Mouse (Mus musculus): ENCODE measurements around the gene Rps2. TPM values are rescaled to one million over a fixed set of nuclear protein-coding genes. Genes with fewer than 3 reads are reported as not detected.

Gene Rps2
- 3,623 and 3,713 TPM in 2 replicates for polyA plus RNA-seq (2012; rRNA removed; ENCODE audit: low replicate concordance)

GRCm38 (mm10) chr17:24717943-24718342 lies at the start of gene Rps2, which contains the start of gene Rnf151:
Gene Rps2 (plus strand): TSS chr17:24718116.
Gene Rnf151 (minus strand): TSS chr17:24718063.

GRCm38 (mm10) chr17:24669545-24670245 lies 48.2 kb upstream of the Rps2 start, which contains the start of gene Zfp598:
Gene Zfp598 (plus strand): TSS chr17:24669687.

GRCm38 (mm10) chr17:24689251-24690081 lies 28.4 kb upstream of the Rps2 start, which contains the start of gene Syngr3:
Gene Syngr3 (minus strand): TSS chr17:24689955.

GRCm38 (mm10) chr17:24696011-24696697 lies 21.8 kb upstream of the Rps2 start, which contains the start of the genes Gfer and Noxo1:
Gene Gfer (minus strand): TSS chr17:24696156.
Gene Noxo1 (plus strand): TSS chr17:24696234.

GRCm38 (mm10) chr17:24706982-24707800 lies 10.7 kb upstream of the Rps2 start, which contains the start of gene Tbl3:
Gene Tbl3 (minus strand): TSS chr17:24707660.

GRCm38 (mm10) chr17:24724184-24724583 lies 6.3 kb downstream of the Rps2 start, which contains the start of gene Ndufb10:
Gene Ndufb10 (minus strand): TSS chr17:24724478.

GRCm38 (mm10) chr17:24727618-24728017 lies 9.7 kb downstream of the Rps2 start, which contains the start of gene Rpl3l:
Gene Rpl3l (plus strand): TSS chr17:24727820.

GRCm38 (mm10) chr17:24736330-24737051 lies 18.6 kb downstream of the Rps2 start, which contains the start of gene Msrb1:
Gene Msrb1 (plus strand): TSS chr17:24736642.

GRCm38 (mm10) chr17:24752415-24753394 lies 34.8 kb downstream of the Rps2 start, which contains the start of gene Hs3st6:
Gene Hs3st6 (plus strand): TSS chr17:24752988.

Other genes with a start within 250 kb of the Rps2 start
- gene E4f1, start 247.8 kb upstream of the Rps2 start, polyA plus RNA-seq (2012; rRNA removed; ENCODE audit: low replicate concordance) = 84.4 and 102 TPM in 2 replicates
- gene Pgp, start 247.7 kb upstream of the Rps2 start, polyA plus RNA-seq (2012; rRNA removed; ENCODE audit: low replicate concordance) = 58.4 and 88.6 TPM in 2 replicates
- gene Bricd5, start 244.2 kb upstream of the Rps2 start, polyA plus RNA-seq (2012; rRNA removed; ENCODE audit: low replicate concordance) = 2.1 and 3.1 TPM in 2 replicates
- gene Mlst8, start 239.0 kb upstream of the Rps2 start, polyA plus RNA-seq (2012; rRNA removed; ENCODE audit: low replicate concordance) = 36.1 and 68.2 TPM in 2 replicates
- 1.3 and 1.4 TPM in 2 replicates for gene Caskin1, start 229.5 kb upstream of the Rps2 start, polyA plus RNA-seq (2012; rRNA removed; ENCODE audit: low replicate concordance)
- gene Traf7, start 190.2 kb upstream of the Rps2 start, polyA plus RNA-seq (2012; rRNA removed; ENCODE audit: low replicate concordance) = 207 and 225 TPM in 2 replicates
- 1.3 and 1.8 TPM in 2 replicates for gene Rab26, start 183.9 kb upstream of the Rps2 start, polyA plus RNA-seq (2012; rRNA removed; ENCODE audit: low replicate concordance)
- 78.7 and 102 TPM in 2 replicates for gene Pkd1, start 168.3 kb upstream of the Rps2 start, polyA plus RNA-seq (2012; rRNA removed; ENCODE audit: low replicate concordance)
- 176 and 242 TPM in 2 replicates for gene Tsc2, start 85.5 kb upstream of the Rps2 start, polyA plus RNA-seq (2012; rRNA removed; ENCODE audit: low replicate concordance)
- 11.9 and 14.0 TPM in 2 replicates for gene Nthl1, start 85.4 kb upstream of the Rps2 start, polyA plus RNA-seq (2012; rRNA removed; ENCODE audit: low replicate concordance)
- 101 and 134 TPM in 2 replicates for gene Slc9a3r2, start 67.8 kb upstream of the Rps2 start, polyA plus RNA-seq (2012; rRNA removed; ENCODE audit: low replicate concordance)
- gene Npw, start 59.7 kb upstream of the Rps2 start, polyA plus RNA-seq (2012; rRNA removed; ENCODE audit: low replicate concordance) = 1.4 TPM in 2 replicates
- 81.2 and 105 TPM in 2 replicates for gene Zfp598, start 48.4 kb upstream of the Rps2 start, polyA plus RNA-seq (2012; rRNA removed; ENCODE audit: low replicate concordance)
- 0.53 and 0.68 TPM in 2 replicates for gene Syngr3, start 28.2 kb upstream of the Rps2 start, polyA plus RNA-seq (2012; rRNA removed; ENCODE audit: low replicate concordance)
- 19.5 and 47.8 TPM in 2 replicates for gene Gfer, start 22.0 kb upstream of the Rps2 start, polyA plus RNA-seq (2012; rRNA removed; ENCODE audit: low replicate concordance)
- 15.3 and 20.5 TPM in 2 replicates for gene Noxo1, start 21.9 kb upstream of the Rps2 start, polyA plus RNA-seq (2012; rRNA removed; ENCODE audit: low replicate concordance)
- 68.7 and 69.0 TPM in 2 replicates for gene Tbl3, start 10.5 kb upstream of the Rps2 start, polyA plus RNA-seq (2012; rRNA removed; ENCODE audit: low replicate concordance)
- 0.29 and 0.32 TPM in 2 replicates for gene Rnf151, start 53 bp upstream of the Rps2 start, polyA plus RNA-seq (2012; rRNA removed; ENCODE audit: low replicate concordance)
- 314 and 333 TPM in 2 replicates for gene Ndufb10, start 6.4 kb downstream of the Rps2 start, polyA plus RNA-seq (2012; rRNA removed; ENCODE audit: low replicate concordance)
- gene Rpl3l, start 9.7 kb downstream of the Rps2 start, polyA plus RNA-seq (2012; rRNA removed; ENCODE audit: low replicate concordance) = 0.10 and 83.4 TPM in 2 replicates
- gene Msrb1, start 18.5 kb downstream of the Rps2 start, polyA plus RNA-seq (2012; rRNA removed; ENCODE audit: low replicate concordance) = 103 and 146 TPM in 2 replicates
- gene Hs3st6, start 34.9 kb downstream of the Rps2 start, polyA plus RNA-seq (2012; rRNA removed; ENCODE audit: low replicate concordance) = 20.7 and 49.9 TPM in 2 replicates
- 0.16 TPM in 1 of 2 replicates, not detected in the other for gene Meiob, start 86.2 kb downstream of the Rps2 start, polyA plus RNA-seq (2012; rRNA removed; ENCODE audit: low replicate concordance)
- 160 and 221 TPM in 2 replicates for gene Hagh, start 122.0 kb downstream of the Rps2 start, polyA plus RNA-seq (2012; rRNA removed; ENCODE audit: low replicate concordance)
- gene Fahd1, start 132.2 kb downstream of the Rps2 start, polyA plus RNA-seq (2012; rRNA removed; ENCODE audit: low replicate concordance) = 13.5 and 15.0 TPM in 2 replicates
- gene Igfals, start 147.9 kb downstream of the Rps2 start, polyA plus RNA-seq (2012; rRNA removed; ENCODE audit: low replicate concordance) = 66.4 and 103 TPM in 2 replicates
- 35.0 and 44.2 TPM in 2 replicates for gene Nubp2, start 168.2 kb downstream of the Rps2 start, polyA plus RNA-seq (2012; rRNA removed; ENCODE audit: low replicate concordance)
- gene Spsb3, start 168.5 kb downstream of the Rps2 start, polyA plus RNA-seq (2012; rRNA removed; ENCODE audit: low replicate concordance) = 84.0 and 161 TPM in 2 replicates
- gene Eme2, start 177.0 kb downstream of the Rps2 start, polyA plus RNA-seq (2012; rRNA removed; ENCODE audit: low replicate concordance) = 35.4 and 48.3 TPM in 2 replicates
- 108 and 263 TPM in 2 replicates for gene Mrps34, start 177.0 kb downstream of the Rps2 start, polyA plus RNA-seq (2012; rRNA removed; ENCODE audit: low replicate concordance)
- 50.7 and 54.5 TPM in 2 replicates for gene Nme3, start 178.4 kb downstream of the Rps2 start, polyA plus RNA-seq (2012; rRNA removed; ENCODE audit: low replicate concordance)
- gene Mapk8ip3, start 218.9 kb downstream of the Rps2 start, polyA plus RNA-seq (2012; rRNA removed; ENCODE audit: low replicate concordance) = 128 and 130 TPM in 2 replicates
- gene Jpt2, start 242.6 kb downstream of the Rps2 start, polyA plus RNA-seq (2012; rRNA removed; ENCODE audit: low replicate concordance) = 5.4 and 11.3 TPM in 2 replicates